Mouse (Mus musculus): ENCODE measurements around the gene Slc10a4. TPM values are rescaled to one million over a fixed set of nuclear protein-coding genes. Genes with fewer than 3 reads are reported as not detected.
A peak's percentile ranks its signal among the peaks of the same experiment; 100 is the strongest.
"Not testable (repeated sequence)": the region's sequence is repeated elsewhere in the genome, so short reads cannot be mapped to it uniquely, and the experiment has no call there.

Slc10a4 gene
- polyA plus RNA-seq, 1 experiment from 2014 or later = 8.1 TPM

- H3K9me3 ChIP-seq (replicated peaks; ENCODE audit: control insufficient read depth, low read length) = no peaks in the 10 kb centered on the region
- ATAC-seq (ENCODE audit: insufficient read depth, low FRiP score) = no peak
- H3K27ac ChIP-seq (ENCODE audit: low read length) = no peak overlapping the region
- 6% methylated on average over 2 of the region's 2 CpGs for WGBS
- H3K4me2 ChIP-seq (ENCODE audit: low read depth, low read length) = no peak overlapping the region
- 0 out of 2 replicates have a peak, but pooled peaks cover 3% of the 10 kb centered on the region for H3K36me3 ChIP-seq (ENCODE audit: control insufficient read depth, insufficient read depth, low read length)
- no peak overlapping the region for H3K9ac ChIP-seq (ENCODE audit: low read length)
- H3K27me3 ChIP-seq (ENCODE audit: control insufficient read depth, insufficient read depth, low read length) = no peaks in the 10 kb centered on the region
- H3K4me1 ChIP-seq (ENCODE audit: control insufficient read depth, insufficient read depth, low read length) = no peaks in the 10 kb centered on the region; the same call in 1 of the 2 replicates
- no peak overlapping the region for H3K4me3 ChIP-seq (replicated peaks; ENCODE audit: low read length)
These were observed 22.6 kb upstream of the Slc10a4 start for GRCm38 (mm10) chr5:72984091-72984490.

DNA sequence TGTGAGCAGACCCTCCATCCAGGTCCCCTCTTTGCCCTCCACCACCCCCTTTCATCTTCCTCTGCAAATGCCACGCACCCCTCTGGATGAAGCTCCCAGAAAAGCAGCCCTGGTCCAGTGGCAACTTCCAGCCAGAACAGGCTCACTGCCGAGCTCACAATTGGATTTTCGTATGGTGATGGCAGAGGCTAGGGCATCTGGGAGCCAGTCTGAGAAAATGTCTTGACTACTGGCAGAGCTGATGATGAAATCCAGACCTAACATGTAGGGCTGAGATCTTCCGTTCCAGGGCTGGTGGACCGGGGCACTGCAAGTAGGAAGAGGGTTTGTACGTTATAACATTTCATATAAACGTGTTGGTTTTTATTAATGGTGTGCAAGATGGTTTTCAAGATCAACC is 18.9 kb upstream of the Slc10a4 start:
- WGBS = 72% methylated on average over 7 of the region's 7 CpGs
- ATAC-seq (ENCODE audit: insufficient read depth, low FRiP score) = no peak
- Histone ChIP-seq H3K4me2 (ENCODE audit: low read depth, low read length) (no peak overlapping the region), H3K36me3 (ENCODE audit: control insufficient read depth, insufficient read depth, low read length) (no peaks in the 10 kb centered on the region), H3K9ac (ENCODE audit: low read length) (no peak overlapping the region), H3K4me1 (ENCODE audit: control insufficient read depth, insufficient read depth, low read length) (no peaks in the 10 kb centered on the region; the same call in 1 of the 2 replicates), H3K27me3 (ENCODE audit: control insufficient read depth, insufficient read depth, low read length) (no peaks in the 10 kb centered on the region), H3K9me3 (replicated peaks; ENCODE audit: control insufficient read depth, low read length) (no peaks in the 10 kb centered on the region), H3K27ac (ENCODE audit: low read length) (no peak overlapping the region), H3K4me3 (replicated peaks; ENCODE audit: low read length) (no peak overlapping the region)

- Histone ChIP-seq H3K4me1 (ENCODE audit: control insufficient read depth, insufficient read depth, low read length) (no peaks in the 10 kb centered on the region), H3K9me3 (replicated peaks; ENCODE audit: control insufficient read depth, low read length) (no peaks in the 10 kb centered on the region), H3K4me3 (replicated peaks; ENCODE audit: low read length) (no peak overlapping the region), H3K27ac (ENCODE audit: low read length) (no peak overlapping the region), H3K9ac (ENCODE audit: low read length) (no peak overlapping the region), H3K36me3 (ENCODE audit: control insufficient read depth, insufficient read depth, low read length) (no peaks in the 10 kb centered on the region), H3K27me3 (ENCODE audit: control insufficient read depth, insufficient read depth, low read length) (no peaks in the 10 kb centered on the region), H3K4me2 (ENCODE audit: low read depth, low read length) (no peak overlapping the region)
- no peak for ATAC-seq (ENCODE audit: insufficient read depth, low FRiP score)
- 65% methylated on average over 8 of the region's 8 CpGs for WGBS
These were observed 16.9 kb upstream of the Slc10a4 start for GRCm38 (mm10) chr5:72989756-72990155.

- ATAC-seq (ENCODE audit: insufficient read depth, low FRiP score) = no peak
- no peak overlapping the region for H3K4me2 ChIP-seq (ENCODE audit: low read depth, low read length)
- no peak overlapping the region for H3K27ac ChIP-seq (ENCODE audit: low read length)
- H3K9ac ChIP-seq (ENCODE audit: low read length) = no peak overlapping the region
- H3K27me3 ChIP-seq (ENCODE audit: control insufficient read depth, insufficient read depth, low read length) = no peaks in the 10 kb centered on the region
- H3K9me3 ChIP-seq (replicated peaks; ENCODE audit: control insufficient read depth, low read length) = no peaks in the 10 kb centered on the region
- WGBS = 74% methylated on average over 1 of the region's 1 CpGs
- no peaks in the 10 kb centered on the region for H3K36me3 ChIP-seq (ENCODE audit: control insufficient read depth, insufficient read depth, low read length)
- H3K4me3 ChIP-seq (replicated peaks; ENCODE audit: low read length) = no peak overlapping the region
- H3K4me1 ChIP-seq (ENCODE audit: control insufficient read depth, insufficient read depth, low read length) = no peaks in the 10 kb centered on the region
These were observed 14.2 kb upstream of the Slc10a4 start for GRCm38 (mm10) chr5:72992474-72992873.

DNA sequence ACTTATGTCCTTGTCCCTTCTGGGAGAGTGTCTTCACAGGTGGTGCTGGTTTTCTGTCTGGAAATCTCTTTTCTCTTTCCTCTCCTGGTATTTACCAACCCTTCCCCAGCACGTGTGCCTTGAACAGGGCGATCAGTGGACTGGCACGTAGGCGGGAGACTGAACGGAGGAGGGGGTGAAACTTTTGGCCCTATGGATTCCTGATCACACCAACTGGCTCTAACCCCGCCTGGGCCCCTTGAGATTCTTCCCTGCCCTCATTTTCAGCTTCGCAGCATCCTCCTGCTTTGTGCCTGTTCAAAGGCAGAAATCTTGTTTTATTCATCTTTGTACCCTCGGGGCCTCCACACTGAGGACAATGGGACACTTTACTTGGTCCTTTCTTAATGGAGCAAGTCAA is 12.3 kb upstream of the Slc10a4 start:
- 69% methylated on average over 8 of the region's 8 CpGs for WGBS
- no peak for ATAC-seq (ENCODE audit: insufficient read depth, low FRiP score)
- Histone ChIP-seq H3K4me1 (ENCODE audit: control insufficient read depth, insufficient read depth, low read length) (no peaks in the 10 kb centered on the region), H3K4me3 (replicated peaks; ENCODE audit: low read length) (no peak overlapping the region), H3K27ac (ENCODE audit: low read length) (no peak overlapping the region), H3K9me3 (replicated peaks; ENCODE audit: control insufficient read depth, low read length) (no peaks in the 10 kb centered on the region), H3K4me2 (ENCODE audit: low read depth, low read length) (no peak overlapping the region), H3K36me3 (ENCODE audit: control insufficient read depth, insufficient read depth, low read length) (no peaks in the 10 kb centered on the region), H3K27me3 (ENCODE audit: control insufficient read depth, insufficient read depth, low read length) (no peaks in the 10 kb centered on the region), H3K9ac (ENCODE audit: low read length) (no peak overlapping the region)

DNA sequence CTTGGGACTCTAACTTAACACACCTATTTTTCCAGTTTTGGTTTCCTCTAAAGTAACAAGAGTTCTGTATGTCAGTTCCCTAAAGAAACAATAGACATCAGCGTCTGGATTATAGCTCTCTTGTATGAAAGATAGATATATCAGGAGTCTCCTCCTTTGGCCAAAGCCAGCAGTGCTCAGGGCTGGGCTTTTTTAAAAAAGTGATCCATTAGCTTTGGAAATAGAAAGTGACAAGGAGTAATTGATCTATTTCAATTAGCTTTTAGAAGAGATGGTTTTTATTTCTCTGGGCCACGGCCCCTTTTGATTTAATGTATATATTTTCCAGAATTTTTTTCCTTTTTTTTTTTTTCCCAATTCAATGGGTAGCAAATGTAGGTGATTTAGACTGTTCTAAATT is 11.8 kb upstream of the Slc10a4 start:
- H3K4me2 ChIP-seq (ENCODE audit: low read depth, low read length) = no peak overlapping the region
- H3K27me3 ChIP-seq (ENCODE audit: control insufficient read depth, insufficient read depth, low read length) = no peaks in the 10 kb centered on the region
- ATAC-seq (ENCODE audit: insufficient read depth, low FRiP score) = no peak
- no peaks in the 10 kb centered on the region for H3K36me3 ChIP-seq (ENCODE audit: control insufficient read depth, insufficient read depth, low read length)
- H3K9ac ChIP-seq (ENCODE audit: low read length) = no peak overlapping the region
- H3K27ac ChIP-seq (ENCODE audit: low read length) = no peak overlapping the region
- no peaks in the 10 kb centered on the region for H3K4me1 ChIP-seq (ENCODE audit: control insufficient read depth, insufficient read depth, low read length)
- no peaks in the 10 kb centered on the region for H3K9me3 ChIP-seq (replicated peaks; ENCODE audit: control insufficient read depth, low read length)
- no peak overlapping the region for H3K4me3 ChIP-seq (replicated peaks; ENCODE audit: low read length)
- 53% methylated on average over 2 of the region's 2 CpGs for WGBS

DNA sequence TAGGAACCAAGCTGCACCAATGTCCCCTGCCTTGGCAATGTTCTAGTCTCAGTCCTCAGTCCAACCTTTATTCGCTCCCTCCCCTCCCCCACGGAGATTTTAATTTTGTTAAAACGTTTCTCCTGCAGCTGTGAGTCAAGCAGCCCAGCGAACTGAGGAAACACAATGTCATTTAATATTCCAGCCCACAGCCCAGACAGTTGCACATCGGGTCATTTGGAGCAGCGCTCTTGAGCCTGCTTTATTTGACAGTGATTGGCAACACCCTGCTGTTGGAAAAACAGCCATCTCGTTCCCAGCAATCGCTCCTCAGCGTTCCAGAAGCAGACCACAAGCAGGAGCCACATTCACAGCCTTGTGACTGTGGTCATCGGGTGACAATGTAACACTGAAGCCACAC is 11.3 kb upstream of the Slc10a4 start:
- ATAC-seq (ENCODE audit: insufficient read depth, low FRiP score) = no peak
- no peak overlapping the region for H3K4me3 ChIP-seq (replicated peaks; ENCODE audit: low read length)
- H3K4me2 ChIP-seq (ENCODE audit: low read depth, low read length) = no peak overlapping the region
- 43% methylated on average over 10 of the region's 10 CpGs for WGBS
- no peaks in the 10 kb centered on the region for H3K4me1 ChIP-seq (ENCODE audit: control insufficient read depth, insufficient read depth, low read length)
- no peak overlapping the region for H3K27ac ChIP-seq (ENCODE audit: low read length)
- H3K9ac ChIP-seq (ENCODE audit: low read length) = no peak overlapping the region
- H3K9me3 ChIP-seq (replicated peaks; ENCODE audit: control insufficient read depth, low read length) = no peaks in the 10 kb centered on the region
- H3K27me3 ChIP-seq (ENCODE audit: control insufficient read depth, insufficient read depth, low read length) = no peaks in the 10 kb centered on the region
- no peaks in the 10 kb centered on the region for H3K36me3 ChIP-seq (ENCODE audit: control insufficient read depth, insufficient read depth, low read length)

DNA sequence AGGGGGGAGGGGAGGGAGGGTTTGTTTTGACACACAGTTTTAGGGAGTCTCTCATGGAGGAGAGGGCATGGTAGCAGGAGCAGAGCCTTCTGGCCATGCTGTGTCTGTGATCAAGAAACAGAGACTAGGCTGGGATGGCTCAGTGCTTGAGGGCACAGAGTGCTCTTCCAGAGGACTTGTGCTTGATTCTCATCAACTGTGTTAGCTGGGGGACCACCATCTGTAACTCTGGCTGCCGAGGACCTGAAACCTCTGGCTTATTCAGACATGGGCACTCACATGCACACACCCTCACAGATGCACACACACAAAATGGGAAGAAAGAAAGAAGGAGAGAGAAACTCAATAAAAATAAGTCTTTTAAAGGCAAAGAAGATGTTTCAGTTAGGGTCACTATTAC is 8.1 kb upstream of the Slc10a4 start:
- H3K9ac ChIP-seq (ENCODE audit: low read length); ATAC-seq (ENCODE audit: insufficient read depth, low FRiP score); H3K27me3 ChIP-seq (ENCODE audit: control insufficient read depth, insufficient read depth, low read length); H3K4me3 ChIP-seq (replicated peaks; ENCODE audit: low read length); H3K9me3 ChIP-seq (replicated peaks; ENCODE audit: control insufficient read depth, low read length); H3K27ac ChIP-seq (ENCODE audit: low read length); H3K4me1 ChIP-seq (ENCODE audit: control insufficient read depth, insufficient read depth, low read length); H3K4me2 ChIP-seq (ENCODE audit: low read depth, low read length); H3K36me3 ChIP-seq (ENCODE audit: control insufficient read depth, insufficient read depth, low read length): not testable (repeated sequence)
- WGBS = 83% methylated on average over 1 of the region's 1 CpGs

GRCm38 (mm10) chr5:73004046-73004445 is 2.6 kb upstream of the Slc10a4 start:
- Histone ChIP-seq H3K4me2 (ENCODE audit: low read depth, low read length) (no peak overlapping the region), H3K4me3 (replicated peaks; ENCODE audit: low read length) (no peak overlapping the region), H3K27ac (ENCODE audit: low read length) (no peak overlapping the region), H3K9me3 (replicated peaks; ENCODE audit: control insufficient read depth, low read length) (no peaks in the 10 kb centered on the region), H3K4me1 (ENCODE audit: control insufficient read depth, insufficient read depth, low read length) (no peaks in the 10 kb centered on the region), H3K36me3 (ENCODE audit: control insufficient read depth, insufficient read depth, low read length) (no peaks in the 10 kb centered on the region), H3K9ac (ENCODE audit: low read length) (no peak overlapping the region), H3K27me3 (ENCODE audit: control insufficient read depth, insufficient read depth, low read length) (peaks cover 23% of the 10 kb centered on the region)
- WGBS = 78% methylated on average over 5 of the region's 5 CpGs
- no peak for ATAC-seq (ENCODE audit: insufficient read depth, low FRiP score)

- WGBS = 37% methylated on average over 5 of the region's 5 CpGs
- H3K9ac ChIP-seq (ENCODE audit: low read length) = no peak overlapping the region
- ATAC-seq (ENCODE audit: insufficient read depth, low FRiP score) = no peak
- H3K36me3 ChIP-seq (ENCODE audit: control insufficient read depth, insufficient read depth, low read length) = no peaks in the 10 kb centered on the region
- no peak overlapping the region for H3K4me2 ChIP-seq (ENCODE audit: low read depth, low read length)
- peaks cover 23% of the 10 kb centered on the region for H3K27me3 ChIP-seq (ENCODE audit: control insufficient read depth, insufficient read depth, low read length)
- no peak overlapping the region for H3K27ac ChIP-seq (ENCODE audit: low read length)
- H3K9me3 ChIP-seq (replicated peaks; ENCODE audit: control insufficient read depth, low read length) = no peaks in the 10 kb centered on the region
- H3K4me1 ChIP-seq (ENCODE audit: control insufficient read depth, insufficient read depth, low read length) = no peaks in the 10 kb centered on the region
- peak overlapping the region; percentile 40 for H3K4me3 ChIP-seq (replicated peaks; ENCODE audit: low read length)
These were observed 888 bp downstream of the Slc10a4 start for GRCm38 (mm10) chr5:73007582-73007959.
